Mouse (Mus musculus) cerebellum, postnatal 4 days (tissue): ENCODE data around the gene Gm20388.
A peak's percentile ranks its signal among the peaks of the same experiment; 100 is the strongest.

ENCODE experiments used
- DNase-seq, 2 experiments: peaks; one replicate each; pipeline ENCODE4 v3.0.0; 2022; ENCODE audit warnings: low spot score in 2 of 2, mixed read lengths in 1 of 2

The Gm20388 gene

DNA sequence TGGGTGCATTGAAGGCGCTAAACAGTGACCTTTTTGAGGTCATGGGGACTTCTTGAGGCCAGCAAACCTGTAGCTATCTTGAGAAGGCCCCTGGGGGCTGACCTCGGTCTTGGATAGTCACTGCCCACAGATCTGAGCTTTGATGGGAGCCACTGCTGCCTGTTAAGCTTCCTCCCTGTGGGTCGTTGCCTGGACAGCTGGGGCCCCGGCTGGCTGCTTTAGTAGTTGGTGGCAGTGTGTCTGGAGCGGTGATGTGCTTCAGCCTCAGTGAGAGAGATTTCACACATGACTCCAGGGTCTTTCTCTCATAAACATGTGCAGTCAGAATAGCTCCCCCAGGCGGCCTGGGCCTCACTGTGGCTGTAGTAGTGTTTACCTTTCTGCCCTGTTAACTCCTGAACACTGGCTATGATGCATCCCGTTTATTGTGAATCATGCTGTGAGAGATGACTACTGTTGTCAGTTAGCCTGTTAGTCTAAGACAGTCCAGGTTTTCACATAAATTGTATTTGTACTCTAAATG lies 2100.5 kb downstream of the Gm20388 start:
- no peak for DNase-seq

DNA sequence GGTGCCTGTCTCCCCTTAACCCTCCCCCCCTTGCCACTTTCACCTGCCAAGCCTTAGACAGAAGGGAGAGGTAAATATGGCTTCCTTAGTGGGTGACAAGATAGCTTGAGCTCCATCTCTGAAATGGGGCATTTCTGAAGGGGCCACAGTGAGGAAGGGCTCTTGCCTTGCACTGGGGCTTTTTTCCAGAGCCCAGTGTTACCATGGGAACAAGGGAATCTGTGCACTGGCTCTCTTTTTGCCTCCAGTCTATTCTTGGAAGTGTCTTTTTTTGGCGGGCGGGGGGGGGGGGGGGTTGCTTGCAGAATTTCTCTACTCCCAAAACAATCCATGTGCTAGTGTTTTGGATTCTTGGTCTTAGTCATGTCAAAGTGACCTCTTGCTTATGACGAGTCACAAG lies 2104.0 kb downstream of the Gm20388 start:
- DNase-seq = no peak

DNA sequence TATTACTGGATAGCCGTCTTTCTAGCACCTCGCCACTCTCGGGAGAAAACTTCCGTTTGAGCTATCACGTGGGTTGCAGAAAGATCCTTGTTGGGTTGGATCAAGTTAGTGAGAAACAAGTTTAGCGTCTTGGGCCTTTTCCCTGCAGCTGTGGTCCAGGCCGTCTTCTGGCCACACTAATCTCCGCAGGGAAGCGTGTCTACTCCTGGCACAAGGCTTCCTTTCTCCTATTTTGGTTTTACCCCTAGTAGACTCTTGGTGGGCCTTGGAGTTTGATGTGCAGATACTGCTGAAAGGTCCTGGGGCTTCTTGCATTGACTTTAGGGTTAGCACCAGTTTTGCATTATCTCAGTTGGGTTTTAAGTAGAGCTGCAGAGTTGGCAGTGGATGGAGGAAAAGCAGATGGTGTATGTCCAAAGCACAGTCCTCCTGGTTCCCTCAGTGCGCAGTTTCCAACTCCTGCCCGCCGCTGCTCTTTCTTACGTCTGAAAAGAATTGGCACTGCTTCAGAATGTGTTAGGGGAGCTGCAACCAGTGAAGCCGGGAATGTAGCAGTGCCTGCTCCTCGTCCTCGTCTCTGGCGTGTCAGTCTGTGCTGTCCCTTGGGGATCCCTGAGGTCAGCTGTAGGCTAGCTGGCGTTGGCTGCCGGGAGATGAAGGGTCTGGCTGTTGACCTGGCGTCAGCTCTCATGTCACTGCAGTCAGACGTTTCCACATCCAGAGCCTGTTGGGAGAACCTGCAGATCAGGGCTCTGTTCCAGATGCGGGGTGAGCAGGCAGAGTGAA lies 2107.6 kb downstream of the Gm20388 start:
- DNase-seq = no peak

DNA sequence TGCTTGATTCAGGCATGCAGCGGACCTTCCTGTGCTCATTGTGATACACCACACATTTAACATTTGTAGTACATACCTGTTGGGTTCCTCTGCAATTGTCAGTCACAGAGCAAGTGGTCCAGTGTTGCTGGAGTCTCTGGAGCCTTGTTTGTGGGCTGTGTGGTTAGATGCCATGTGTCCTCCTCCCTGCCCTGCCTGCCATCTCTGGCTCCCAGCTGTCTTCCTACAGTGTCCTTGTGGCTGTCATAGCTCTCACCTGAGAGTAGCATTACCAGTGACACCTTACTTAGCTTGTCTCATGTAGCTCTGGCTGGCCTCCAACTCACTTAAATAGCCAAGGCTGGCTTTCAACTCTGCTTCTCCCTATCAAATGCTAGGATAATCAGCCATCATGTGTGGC lies 2108.5 kb downstream of the Gm20388 start:
- no peak for DNase-seq

DNA sequence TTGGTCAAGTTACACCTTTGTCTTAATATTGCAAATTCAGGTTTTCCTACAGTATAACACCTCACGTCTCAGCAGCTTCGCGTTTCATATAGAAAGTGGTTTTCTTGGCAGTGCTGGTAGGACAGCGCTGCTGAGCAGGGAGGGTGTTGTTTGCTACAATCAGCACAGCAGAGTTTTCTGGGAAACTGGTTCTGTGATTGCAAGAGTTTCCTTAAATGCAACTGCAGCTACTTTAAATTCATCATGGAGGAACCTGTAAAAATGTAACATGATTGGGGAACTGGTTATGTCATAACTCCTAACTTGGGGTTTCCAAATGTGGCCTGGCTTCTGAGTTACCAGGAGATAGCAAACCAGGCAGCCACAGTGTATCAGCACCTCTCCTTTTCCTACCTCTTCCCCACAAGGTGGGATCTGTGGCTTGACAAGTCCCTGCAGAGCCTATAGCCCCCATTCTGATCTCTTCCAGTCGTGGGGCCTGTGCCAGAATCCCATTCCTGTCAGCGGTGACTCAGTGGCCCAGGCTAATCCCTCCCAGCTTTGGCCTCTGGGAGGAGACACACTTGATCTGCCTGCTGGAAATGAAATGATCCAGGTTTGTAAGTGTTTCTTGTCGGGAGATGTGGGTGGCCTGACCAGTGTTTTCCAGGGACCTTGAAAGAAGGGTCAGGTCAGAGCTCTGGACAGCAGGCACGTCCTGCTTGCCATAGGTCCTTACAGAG lies 2109.6 kb downstream of the Gm20388 start:
- DNase-seq = no peak

DNA sequence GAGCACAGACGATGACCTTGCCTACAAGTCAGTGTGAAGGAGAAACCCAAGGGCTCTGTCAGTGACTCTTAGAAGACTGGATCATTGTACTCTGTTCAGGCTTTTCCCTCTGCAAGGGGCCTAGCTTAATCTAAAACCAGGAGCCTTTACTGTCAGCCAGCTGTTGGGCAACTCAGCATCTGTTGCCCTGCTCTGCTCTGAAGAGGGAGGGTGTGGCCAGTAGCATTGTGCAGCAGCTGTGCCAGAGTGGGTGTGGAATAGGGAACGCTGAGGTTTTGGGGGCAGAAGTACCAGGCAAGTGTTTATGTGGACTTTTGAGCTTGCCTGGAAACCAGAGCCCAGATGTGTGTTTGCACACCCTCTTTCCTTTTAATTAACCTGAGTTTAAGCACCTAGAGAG lies 2111.1 kb downstream of the Gm20388 start:
- no peak for DNase-seq

DNA sequence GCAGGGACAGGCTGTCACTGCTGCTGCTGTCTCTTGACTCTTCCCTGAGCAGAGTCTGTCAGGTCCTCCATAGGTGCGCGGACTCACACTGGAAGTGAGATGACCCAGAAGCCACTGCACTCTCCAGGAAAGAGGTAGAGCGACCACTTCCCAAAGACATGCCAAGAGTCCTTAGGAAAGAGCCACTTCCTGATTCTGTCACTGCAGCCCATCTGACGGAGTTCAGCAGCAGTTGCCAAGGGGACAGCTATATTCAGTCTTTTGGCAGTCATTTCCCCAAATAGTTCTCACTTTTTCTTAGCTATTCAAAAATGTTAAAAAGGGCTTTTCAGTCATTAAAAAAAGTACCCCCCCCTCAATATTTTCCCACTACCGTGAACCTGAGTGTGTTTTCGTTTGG lies 2111.6 kb downstream of the Gm20388 start:
- no peak for DNase-seq

DNA sequence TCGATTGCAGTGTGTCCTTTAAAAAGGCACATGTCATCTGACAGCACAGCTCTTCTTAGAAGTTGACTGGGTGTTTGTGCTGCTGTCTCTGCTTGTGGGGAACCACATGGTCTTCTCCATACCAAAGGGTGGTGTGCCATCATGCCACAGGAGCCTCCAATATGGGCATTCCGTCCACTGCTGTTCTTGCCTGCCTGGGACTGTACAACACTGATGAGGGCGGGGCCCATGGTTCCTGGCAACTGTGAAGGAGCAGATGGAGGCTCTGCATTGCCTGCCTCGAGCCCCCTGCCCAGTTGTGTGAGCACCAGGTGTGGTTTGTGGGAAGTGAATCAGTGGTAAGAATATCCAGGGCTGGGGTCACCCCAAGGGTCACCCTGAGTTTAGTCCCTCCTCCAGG lies 2112.1 kb downstream of the Gm20388 start:
- DNase-seq = peak in 1 of 2 experiments; percentile 42

DNA sequence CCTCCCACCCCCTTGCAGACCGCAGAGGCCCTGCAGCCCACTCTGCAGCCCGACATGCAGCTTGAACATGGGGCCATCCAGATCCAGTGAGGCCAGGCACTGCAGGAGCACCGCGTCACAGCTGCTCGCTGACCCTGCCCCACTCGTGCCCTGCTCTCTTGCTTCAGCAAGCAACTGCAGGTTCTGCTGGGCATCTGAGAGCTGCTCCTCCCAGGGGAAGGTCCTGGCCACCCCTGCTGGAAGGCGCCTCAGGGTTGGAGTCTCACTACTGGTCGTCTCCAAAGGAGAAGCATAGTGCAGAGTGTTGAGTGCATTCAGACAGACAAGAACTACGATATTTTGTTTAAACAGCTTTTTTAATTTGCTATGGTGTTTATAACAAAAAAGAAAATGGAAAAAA lies 2114.9 kb downstream of the Gm20388 start:
- no peak for DNase-seq

DNA sequence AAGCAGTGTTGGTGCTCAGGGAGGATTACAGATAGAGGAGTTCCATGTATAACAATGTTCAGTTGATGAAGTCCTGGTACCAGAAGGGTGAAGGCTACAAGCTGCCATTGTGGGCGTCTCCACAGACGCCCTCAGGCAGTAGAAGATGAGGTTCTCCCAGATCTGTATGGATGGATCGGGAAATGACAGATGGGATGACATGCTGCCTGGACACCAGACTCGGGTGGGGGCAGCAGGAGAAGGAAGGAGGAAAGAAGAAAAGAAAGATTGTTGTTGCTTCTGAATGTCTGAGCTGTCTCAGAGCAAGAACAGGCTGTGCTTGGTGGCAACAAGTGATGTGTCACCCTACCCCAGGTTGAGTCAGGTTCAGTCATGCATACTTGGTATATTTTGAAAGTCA lies 2117.5 kb downstream of the Gm20388 start:
- no peak for DNase-seq

DNA sequence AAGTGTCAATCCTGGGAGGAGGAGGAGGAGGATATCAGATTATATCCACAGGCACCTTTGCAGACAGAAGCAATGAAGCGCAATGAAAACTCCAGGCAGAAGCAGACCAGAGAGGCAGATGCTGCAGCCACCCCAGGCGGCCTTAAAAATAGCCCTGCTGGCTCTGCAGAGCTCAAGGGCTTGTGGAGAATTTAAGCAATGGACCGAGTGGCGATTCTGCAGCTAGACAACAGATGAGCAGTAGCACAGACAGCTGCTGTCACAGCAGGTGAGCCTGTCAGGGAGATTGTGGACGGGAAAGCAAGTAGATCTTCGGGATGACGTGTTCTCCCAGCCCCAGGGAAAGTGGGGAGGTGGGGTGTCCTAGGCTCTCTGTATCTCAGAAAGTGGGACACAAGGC lies 2120.3 kb downstream of the Gm20388 start:
- DNase-seq = peak in 1 of 2 experiments; percentile 62

DNA sequence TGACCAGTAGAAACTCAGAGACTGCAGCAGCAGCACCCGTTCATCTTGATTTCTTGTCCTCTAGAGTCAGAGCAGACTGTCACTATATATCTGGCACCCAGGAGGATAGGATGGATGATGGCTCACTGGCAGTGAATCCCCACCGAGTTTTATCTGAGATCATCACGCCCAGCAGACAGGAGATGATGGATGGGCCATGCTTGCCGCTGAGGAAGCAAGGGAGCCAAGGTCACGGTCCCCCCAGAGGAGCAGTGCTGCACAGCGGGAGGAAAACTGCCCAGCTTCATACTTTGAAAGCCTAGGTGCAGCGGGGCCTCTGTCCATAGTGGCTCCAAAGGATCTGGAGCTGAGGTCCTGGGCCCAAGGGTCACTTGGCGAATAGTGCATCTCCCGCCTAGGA lies 2122.1 kb downstream of the Gm20388 start:
- DNase-seq = no peak

DNA sequence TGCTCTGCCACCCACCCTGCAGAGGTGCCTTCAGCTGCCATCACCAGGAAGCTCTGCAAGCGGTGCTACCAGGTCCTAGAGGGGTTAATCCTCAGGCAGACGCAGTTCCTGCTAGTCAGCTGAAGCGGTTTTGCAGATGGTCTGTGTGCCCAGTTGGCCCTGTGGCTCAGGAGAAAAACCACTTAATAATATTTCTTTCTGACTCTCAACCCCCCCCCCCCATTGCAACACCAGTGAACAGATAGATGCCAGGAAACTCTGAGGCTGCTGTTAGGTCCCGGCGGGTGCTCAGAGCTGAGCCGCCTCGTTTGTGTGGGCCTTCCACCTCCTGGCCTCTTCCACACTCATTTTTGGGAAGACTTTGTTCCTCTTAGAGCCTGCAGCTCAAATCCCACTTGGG lies 2124.9 kb downstream of the Gm20388 start:
- no peak for DNase-seq

DNA sequence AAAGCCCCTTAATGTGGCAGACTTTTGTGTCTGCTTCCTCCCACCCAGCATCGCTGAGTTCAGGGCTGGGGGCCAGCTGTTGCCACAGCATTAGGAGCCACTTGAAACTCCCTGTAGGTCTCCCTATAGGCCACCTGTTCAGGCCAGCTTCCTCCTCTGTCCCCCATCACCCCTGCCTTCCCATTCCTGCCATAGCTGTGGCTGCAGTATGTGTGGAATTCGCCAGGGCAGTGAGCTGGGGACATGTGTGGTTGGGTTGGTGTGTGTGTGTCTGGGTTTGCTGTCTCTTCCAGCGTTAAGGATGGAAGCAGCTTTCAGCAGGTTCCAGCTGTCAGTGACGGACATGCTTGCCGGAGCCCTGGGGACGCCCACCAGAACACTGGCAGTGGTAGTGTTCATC lies 2125.7 kb downstream of the Gm20388 start:
- DNase-seq = no peak

DNA sequence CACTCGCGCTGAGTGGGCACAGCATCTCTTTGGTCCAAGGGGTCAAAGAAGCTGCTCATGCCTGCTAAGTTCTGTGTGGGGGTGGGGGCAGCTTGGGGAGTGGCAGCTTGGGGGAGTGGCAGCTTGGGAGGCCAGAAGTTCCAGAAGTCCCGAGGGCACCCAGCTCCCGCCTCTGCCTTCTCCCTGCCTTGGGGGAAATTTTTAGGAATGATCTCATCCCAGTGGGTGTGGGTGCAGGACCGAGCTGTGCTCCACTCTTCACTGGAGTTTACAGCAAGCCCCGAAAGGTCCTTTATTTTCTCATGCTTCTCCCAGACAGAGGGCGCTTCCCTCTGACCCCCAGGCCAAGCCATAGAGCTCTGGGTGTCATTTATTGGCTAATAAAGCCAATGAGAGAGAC lies 2126.6 kb downstream of the Gm20388 start:
- no peak for DNase-seq

DNA sequence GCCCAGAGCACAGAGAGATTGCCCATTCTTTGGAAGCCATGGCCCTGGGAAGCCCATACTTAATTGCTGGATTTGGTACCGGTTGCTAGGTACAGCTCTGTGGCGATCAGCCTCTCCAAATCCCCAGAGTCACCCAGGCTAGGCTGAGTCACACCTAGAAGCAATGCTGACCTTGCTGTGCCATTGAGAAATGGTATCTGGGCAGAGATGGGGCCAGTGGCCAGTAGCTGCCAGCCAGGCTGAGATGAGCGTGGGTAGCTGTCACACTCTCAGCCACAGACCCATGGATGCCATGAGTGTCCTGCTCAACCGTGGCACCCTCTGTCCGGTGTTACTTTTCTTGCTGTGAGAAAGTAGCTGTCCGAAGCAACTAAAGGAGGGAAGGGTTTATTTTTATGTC lies 2127.4 kb downstream of the Gm20388 start:
- no peak for DNase-seq

DNA sequence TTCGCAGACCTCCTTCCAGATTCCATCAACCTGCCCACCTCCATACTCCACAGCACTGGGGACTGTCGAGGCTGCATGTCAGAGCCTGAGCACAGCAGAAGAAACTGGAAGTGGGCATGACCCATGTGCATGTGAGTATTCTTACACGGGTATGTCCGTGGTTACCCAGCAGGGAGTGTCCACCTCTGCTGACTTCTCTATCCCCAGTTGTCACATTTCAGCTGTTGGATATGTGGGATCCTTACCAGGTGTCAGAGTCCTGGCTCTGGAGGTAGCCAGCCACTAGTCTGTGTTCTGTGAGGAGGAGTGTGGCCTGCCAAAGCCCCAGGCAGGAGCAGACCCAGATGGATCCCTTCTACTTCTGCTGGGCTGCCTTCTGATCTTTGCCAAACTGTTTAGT lies 2128.8 kb downstream of the Gm20388 start:
- no peak for DNase-seq

DNA sequence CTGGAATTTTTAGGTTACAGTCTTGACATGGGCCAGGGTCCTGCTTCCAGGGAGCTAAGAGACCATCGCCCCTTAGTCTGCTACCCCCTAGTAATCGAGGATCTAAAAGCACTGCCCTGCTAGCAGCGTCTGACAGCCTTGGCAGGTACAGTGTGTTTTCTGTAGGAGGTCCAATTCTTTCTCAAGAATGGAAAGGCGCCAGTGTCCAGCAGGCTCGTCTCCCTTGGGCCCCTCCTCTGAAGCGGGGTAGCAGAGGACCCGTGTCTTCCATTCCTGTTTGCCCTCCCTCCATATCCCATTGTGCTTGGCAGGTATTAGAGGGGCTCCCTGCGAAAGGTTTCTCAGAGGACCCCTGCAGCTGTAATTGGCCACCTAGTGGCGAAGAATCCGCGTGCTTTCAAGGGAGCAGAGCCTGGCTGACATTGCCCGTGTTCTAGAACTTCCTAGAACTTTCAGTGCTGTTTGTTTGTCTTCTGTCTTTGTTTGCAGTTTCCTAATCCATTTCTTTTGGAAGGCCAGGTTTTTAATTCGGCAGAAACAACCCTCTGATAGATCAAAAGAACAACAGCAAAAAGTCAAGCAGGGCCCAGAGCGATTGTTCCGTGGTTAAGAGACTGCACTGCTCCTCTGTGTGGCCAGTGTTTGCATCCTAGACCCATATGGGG lies 2136.7 kb downstream of the Gm20388 start:
- DNase-seq = no peak

DNA sequence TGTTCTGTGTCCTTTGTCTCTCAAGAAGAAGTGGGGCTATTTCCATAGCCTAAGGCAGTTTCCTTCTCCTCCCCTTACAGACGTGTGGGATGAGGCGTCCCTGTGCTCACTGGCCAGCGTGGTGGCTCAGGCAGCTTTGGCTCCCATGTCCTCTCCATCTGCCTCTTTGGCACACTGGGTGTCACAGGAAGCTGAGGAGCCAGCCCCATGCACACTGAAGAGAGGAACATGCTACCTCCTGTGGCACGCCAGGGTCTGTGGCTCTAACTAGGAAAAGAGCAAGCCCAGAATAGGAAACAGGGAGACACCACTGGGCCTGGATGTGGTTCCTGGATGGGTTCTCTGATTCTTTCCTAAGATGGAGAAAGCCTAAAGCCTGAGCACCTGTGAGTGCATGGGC lies 2138.6 kb downstream of the Gm20388 start:
- DNase-seq = no peak

DNA sequence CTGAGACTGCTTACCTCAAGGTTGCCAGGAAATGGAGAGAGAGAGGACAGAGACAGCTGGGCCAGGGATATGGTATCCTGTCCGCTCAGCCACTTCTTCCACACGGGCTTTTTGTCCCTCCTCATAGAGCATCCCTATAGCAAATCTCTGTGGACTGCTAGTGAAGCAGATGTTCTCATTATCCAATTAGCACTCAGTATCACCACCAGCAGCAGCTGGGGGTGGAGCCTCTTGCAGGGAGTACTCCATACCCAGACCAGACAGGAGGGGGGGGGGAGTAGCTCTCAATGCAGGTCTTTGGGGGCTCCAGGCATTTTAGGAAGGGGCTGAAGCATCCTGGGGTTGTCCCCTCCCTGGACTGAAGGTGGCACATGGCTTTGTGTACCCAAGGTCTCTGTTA lies 2139.3 kb downstream of the Gm20388 start:
- DNase-seq = no peak

DNA sequence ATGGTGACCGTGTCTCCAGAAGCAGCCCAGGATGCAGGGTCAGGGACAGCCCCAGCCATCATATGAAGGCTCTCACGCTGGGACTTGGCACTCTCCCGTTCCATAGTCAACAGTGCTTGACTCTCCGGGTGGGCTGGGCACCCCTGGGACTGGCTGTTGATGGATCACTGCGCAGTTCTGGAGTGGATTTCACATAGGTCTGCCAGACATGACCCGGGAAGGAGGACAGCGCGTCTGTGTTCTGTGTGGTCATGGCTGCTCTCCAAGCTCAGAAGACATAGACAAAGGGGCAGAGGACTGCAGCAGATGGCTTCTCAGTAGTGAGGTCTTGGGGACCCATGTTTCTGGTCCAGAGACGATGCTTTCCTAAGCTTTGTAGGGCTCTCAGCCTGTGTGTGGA lies 2140.0 kb downstream of the Gm20388 start:
- peak in 1 of 2 experiments; percentile 35 for DNase-seq

DNA sequence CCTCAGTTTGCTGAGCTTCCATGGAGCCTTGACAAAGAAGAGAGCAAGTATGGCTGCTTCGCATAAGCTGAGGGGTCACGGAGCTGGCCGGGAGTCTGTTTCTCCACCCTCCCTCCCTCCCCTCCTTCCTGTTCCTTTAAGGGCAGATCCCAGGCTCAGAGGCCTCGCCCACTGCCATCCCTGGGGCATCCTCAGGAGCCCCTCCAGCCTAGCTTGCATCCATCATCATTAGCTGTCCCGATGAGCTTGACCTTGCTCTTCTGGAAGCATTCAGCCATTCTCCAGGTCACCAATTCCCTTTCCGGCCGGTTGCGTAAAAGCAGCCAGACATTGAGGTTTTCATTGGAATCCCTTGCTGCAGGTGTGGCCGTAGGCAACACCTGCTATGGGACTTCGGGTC lies 2144.7 kb downstream of the Gm20388 start:
- DNase-seq = no peak

DNA sequence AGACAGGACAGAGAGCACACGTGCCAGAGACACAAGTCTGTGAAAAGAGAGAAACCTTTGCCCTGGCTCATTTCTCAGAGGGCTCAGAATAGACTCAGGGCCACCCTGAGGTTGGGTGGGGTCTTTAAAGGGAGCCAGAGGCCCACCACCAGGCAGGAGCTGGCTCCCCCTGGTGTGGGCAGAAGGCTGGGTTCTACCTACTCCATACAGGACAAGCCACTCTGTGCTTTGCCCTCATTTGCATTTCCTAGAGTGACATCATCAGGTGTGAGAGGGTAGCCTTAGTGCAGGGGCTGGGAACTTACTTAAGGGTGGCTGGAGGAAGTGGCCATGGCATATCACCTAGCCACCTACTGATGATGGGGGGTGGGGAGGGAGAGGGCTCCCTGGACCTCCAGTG lies 2145.5 kb downstream of the Gm20388 start:
- DNase-seq = no peak
